Mouse (Mus musculus) ovary, postnatal 36 days (tissue): ENCODE data around the gene Fam90a1b.
"Not testable (repeated sequence)": the region's sequence is repeated elsewhere in the genome, so short reads cannot be mapped to it uniquely, and the experiment has no call there.

Experiments used
- DNase-seq: peaks from one replicate; pipeline ENCODE4 v3.0.0; 2022; ENCODE audit warnings: low spot score, mixed read lengths

Gene Fam90a1b

GRCm38 (mm10) chrX:94366670-94367241 lies at the start of gene Fam90a1b, which contains the start of gene Apoo:
Fam90a1b (minus strand) TSS chrX:94366777.
Apoo (plus strand) TSS chrX:94367117.
- peak; percentile 94 for DNase-seq

- no peak for DNase-seq
Observed at GRCm38 (mm10) chrX:94408975-94409374, 42.4 kb upstream of the Fam90a1b start.

- no peak for DNase-seq
Observed at GRCm38 (mm10) chrX:94378734-94379133, 12.2 kb upstream of the Fam90a1b start.

GRCm38 (mm10) chrX:94367248-94367647 lies 671 bp upstream of the Fam90a1b start:
- no peak for DNase-seq

- no peak for DNase-seq
Observed at GRCm38 (mm10) chrX:94366029-94366428, 548 bp downstream of the Fam90a1b start.

- no peak for DNase-seq
Observed at GRCm38 (mm10) chrX:94365381-94365925, 1.1 kb downstream of the Fam90a1b start.

- DNase-seq = not testable (repeated sequence)
Observed at GRCm38 (mm10) chrX:94343638-94344037, 22.9 kb downstream of the Fam90a1b start.

- no peak for DNase-seq
Observed at GRCm38 (mm10) chrX:94321036-94321902, 45.3 kb downstream of the Fam90a1b start.
